ENCODE assay signal across 13 mouse cellular contexts in the genomic region with DNA sequence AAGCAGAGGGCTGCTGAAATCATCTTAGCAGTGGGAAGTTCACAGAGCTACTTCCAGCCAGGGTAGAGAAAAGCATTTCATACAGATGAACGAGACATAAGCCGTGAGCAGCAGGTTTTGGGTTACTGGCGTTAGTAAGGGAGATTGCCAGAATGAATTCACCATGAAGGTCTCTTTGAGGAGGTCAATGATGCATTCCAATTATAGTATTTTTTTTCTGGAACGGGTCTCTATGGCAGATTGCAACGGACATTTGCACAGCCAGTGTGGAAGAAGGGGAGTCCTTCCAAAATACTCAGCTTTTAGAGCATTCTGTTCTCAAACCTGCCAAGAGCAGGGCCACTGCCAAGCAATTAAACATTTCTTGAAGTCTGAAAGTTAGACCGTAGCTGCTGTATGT.
DNase-seq lines count a peak whose midpoint lies in the region; ATAC-seq and TF ChIP-seq lines count a peak whose summit lies in the region.
"Had no signal": no experiment of that assay in that cellular context is flagged by ENCODE, and none has a peak within 500 bp of the region (broad histone marks: within the 10 kb centered on the region; RNA-seq: fewer than 3 reads in every experiment).

No protein-coding gene starts in this region.

- H3K36me3 ChIP-seq in midbrain, postnatal 0 days (ENCODE audit: insufficient read depth, low read length): no peaks in the 10 kb centered on the region
- no peaks in the 10 kb centered on the region for H3K36me3 ChIP-seq in midbrain, embryonic 10.5 days
- no peaks in the 10 kb centered on the region for H3K36me3 ChIP-seq in liver, embryonic 12.5 days
- H3K36me3 ChIP-seq: midbrain, embryonic 15.5 days; neural tube, embryonic 15.5 days had no signal

- no peak for TF ChIP-seq CTCF in midbrain, postnatal 0 days (IDR thresholded peaks at IDR 0.05)

- 51% methylated on average over 6 of the region's 6 CpGs for WGBS in midbrain, postnatal 0 days
- whole genome bisulfite sequencing in midbrain, embryonic 10.5 days: 86% methylated on average over 6 of the region's 6 CpGs
- 73% methylated on average over 6 of the region's 6 CpGs for WGBS in liver, embryonic 12.5 days (ENCODE audit: insufficient replicate concordance)

- no peaks in the 10 kb centered on the region for H3K9me3 ChIP-seq in midbrain, postnatal 0 days (ENCODE audit: low read length)
- H3K9me3 ChIP-seq in midbrain, embryonic 10.5 days (replicated peaks): no peaks in the 10 kb centered on the region
- no peaks in the 10 kb centered on the region for H3K9me3 ChIP-seq in liver, embryonic 12.5 days (replicated peaks)
- H3K9me3 ChIP-seq: midbrain, embryonic 15.5 days; neural tube, embryonic 15.5 days had no signal

- H3K4me1 ChIP-seq in midbrain, postnatal 0 days (ENCODE audit: insufficient read depth, low read length): no peaks in the 10 kb centered on the region; the same call in 1 of the 2 replicates
- no peaks in the 10 kb centered on the region for H3K4me1 ChIP-seq in midbrain, embryonic 10.5 days
- no peaks in the 10 kb centered on the region for H3K4me1 ChIP-seq in liver, embryonic 12.5 days
- H3K4me1 ChIP-seq: midbrain, embryonic 15.5 days; neural tube, embryonic 15.5 days had no signal

- H3K4me2 ChIP-seq in midbrain, postnatal 0 days (ENCODE audit: low read depth, low read length, poor library complexity, severe bottlenecking): no peak overlapping the region
- H3K4me2 ChIP-seq in liver, embryonic 12.5 days: no peak overlapping the region
- H3K4me2 ChIP-seq: midbrain, embryonic 15.5 days; neural tube, embryonic 15.5 days had no signal

- intact Hi-C loops in heart, postnatal 14 days (cut with DNase I): no loop called here

- H3K27me3 ChIP-seq in midbrain, postnatal 0 days (ENCODE audit: insufficient read depth, low read length): no peaks in the 10 kb centered on the region
- H3K27me3 ChIP-seq in midbrain, embryonic 10.5 days (ENCODE audit: low read depth, poor library complexity, severe bottlenecking): no peaks in the 10 kb centered on the region
- H3K27me3 ChIP-seq in liver, embryonic 12.5 days (replicated peaks): no peaks in the 10 kb centered on the region
- H3K27me3 ChIP-seq: midbrain, embryonic 15.5 days; neural tube, embryonic 15.5 days had no signal

- ATAC-seq in midbrain, postnatal 0 days (ENCODE audit: low FRiP score): no peak
- ATAC-seq in liver, embryonic 12.5 days: no peak
- ATAC-seq: midbrain, embryonic 15.5 days had no signal

- no peak overlapping the region for H3K4me3 ChIP-seq in midbrain, postnatal 0 days (ENCODE audit: low read depth, low read length)
- H3K4me3 ChIP-seq in midbrain, embryonic 10.5 days: no peak overlapping the region
- H3K4me3 ChIP-seq in liver, embryonic 12.5 days: no peak overlapping the region
- H3K4me3 ChIP-seq: midbrain, embryonic 15.5 days; neural tube, embryonic 15.5 days had no signal

- DNase-seq in midbrain, postnatal 0 days (ENCODE audit: low spot score): peak; percentile 54
- no peak for DNase-seq in midbrain, embryonic 10.5 days (ENCODE audit: low spot score)
- peak; percentile 88 to 90 for DNase-seq in cerebellum, postnatal 10 days
- DNase-seq in layer of hippocampus, adult 9-11 months: peak; percentile 2
- DNase-seq in heart, postnatal 14 days: no peak
- no peak for DNase-seq in kidney, postnatal 4 days
- DNase-seq: embryo, embryonic 11 days; heart, adult 18-20 months; lung, postnatal 36 days; thymus, postnatal 14 days had no signal

- H3K27ac ChIP-seq in midbrain, postnatal 0 days (ENCODE audit: low read depth, low read length): no peak overlapping the region
- H3K27ac ChIP-seq in midbrain, embryonic 10.5 days (replicated peaks): no peak overlapping the region
- no peak overlapping the region for H3K27ac ChIP-seq in liver, embryonic 12.5 days
- H3K27ac ChIP-seq: midbrain, embryonic 15.5 days; neural tube, embryonic 15.5 days had no signal

- no peak overlapping the region for H3K9ac ChIP-seq in midbrain, postnatal 0 days (replicated peaks; ENCODE audit: low read length, poor library complexity, severe bottlenecking)
- H3K9ac ChIP-seq in liver, embryonic 12.5 days: no peak overlapping the region
- H3K9ac ChIP-seq: midbrain, embryonic 15.5 days; neural tube, embryonic 15.5 days had no signal

Comparison
In these comparisons a context has a peak if more than half of its experiments do, and no peak if none do; other contexts are left out.
1. DNase-seq: peak in midbrain, postnatal 0 days (single experiment), cerebellum, postnatal 10 days (2 of 2) and layer of hippocampus, adult 9-11 months (single experiment); none in midbrain, embryonic 10.5 days (single experiment), heart, postnatal 14 days (0 of 2) and kidney, postnatal 4 days (0 of 2).